Mouse (Mus musculus): Measurements from ENCODE around the gene Cept1.

DNA sequence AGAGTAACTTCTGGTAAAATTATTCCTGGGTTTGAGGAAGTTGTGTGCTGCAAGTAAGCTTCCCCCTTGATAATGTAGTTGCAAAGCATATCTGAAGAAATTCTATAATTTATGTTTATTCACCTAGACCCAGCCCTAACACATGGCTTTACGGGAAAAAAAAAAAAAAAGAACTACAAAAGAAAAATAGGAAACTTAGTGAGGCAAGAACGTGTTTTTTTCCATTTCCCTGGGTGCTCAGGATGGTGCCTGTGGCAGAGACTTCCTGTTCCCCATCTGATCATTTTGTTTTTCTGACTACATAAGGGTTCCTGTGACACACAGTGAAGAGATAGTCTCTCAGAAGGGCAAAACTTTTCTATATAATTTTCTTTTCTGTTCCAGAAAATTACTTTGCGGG, 25.6 kb upstream of the Cept1 start:
- TF ChIP-seq CTCF (IDR thresholded peaks at IDR 0.05; ENCODE audit: low read depth) (no peak), EP300 (IDR thresholded peaks at IDR 0.05; ENCODE audit: low read depth) (no peak)

All from liver, embryonic 14.5 days (tissue).